ENCODE assay signal across 8 mouse cellular contexts in the genomic region with DNA sequence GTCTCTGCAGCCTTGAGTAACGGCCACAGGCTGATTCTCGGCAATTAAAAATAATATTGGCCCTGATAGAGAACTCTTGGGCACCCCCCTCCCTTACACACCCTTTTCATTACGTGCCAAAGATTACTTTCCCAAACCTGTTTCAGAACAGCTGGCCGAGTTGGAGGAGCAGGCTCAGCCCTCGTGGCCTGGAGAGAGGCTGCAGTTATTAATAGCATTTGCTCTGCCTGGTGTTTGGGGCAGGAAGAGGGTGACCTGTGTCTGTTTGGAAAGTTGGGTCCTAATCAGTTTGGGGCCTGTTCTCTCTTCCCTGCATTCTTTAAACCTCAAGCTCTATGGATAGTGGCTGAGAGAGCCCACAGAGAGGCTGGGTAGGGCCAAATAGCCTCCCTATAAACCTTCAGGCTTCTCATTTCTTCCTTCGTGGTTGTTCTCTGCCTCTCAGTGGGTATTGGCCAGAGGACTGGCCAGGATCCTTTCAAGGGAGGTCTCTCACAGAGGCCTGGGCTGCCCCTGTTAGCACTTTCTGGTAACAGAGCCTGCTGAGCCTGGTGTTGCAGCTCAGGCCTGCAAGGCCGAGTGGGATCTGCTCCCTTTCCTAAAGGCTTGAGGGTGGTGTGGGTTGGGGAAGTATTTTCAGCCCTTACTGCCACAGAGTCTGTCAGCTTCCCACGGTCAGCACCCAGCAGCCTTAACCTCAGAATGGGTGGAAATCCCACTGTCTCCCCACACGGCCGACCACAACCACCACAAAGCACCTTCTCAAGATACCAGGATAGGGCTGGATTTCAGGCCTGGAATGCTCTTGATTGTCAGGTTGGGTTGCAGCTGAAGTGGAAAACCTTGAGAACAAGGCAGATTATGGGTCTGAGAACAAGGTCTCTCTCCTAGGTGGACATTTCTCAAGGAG.
DNase-seq lines count a peak whose midpoint lies in the region; ATAC-seq lines count a peak whose summit lies in the region.

No protein-coding gene starts in this region.

- peak overlapping the region; percentile 50; the same call in 1 of the 2 replicates for H3K27ac ChIP-seq in forebrain, embryonic 11.5 days (ENCODE audit: low read depth, low read length)
- peak overlapping the region; percentile 90 for H3K27ac ChIP-seq in limb, embryonic 12.5 days
- H3K27ac ChIP-seq in neural tube, embryonic 15.5 days (replicated peaks), result peak overlapping the region; percentile 67

- 70% methylated on average over 10 of the region's 10 CpGs for WGBS in forebrain, embryonic 11.5 days
- 29% methylated on average over 10 of the region's 10 CpGs for WGBS in limb, embryonic 12.5 days
- 67% methylated on average over 10 of the region's 10 CpGs for WGBS in neural tube, embryonic 15.5 days

- no peak overlapping the region for H3K4me3 ChIP-seq in forebrain, embryonic 11.5 days (ENCODE audit: low read depth, low read length)
- no peak overlapping the region for H3K4me3 ChIP-seq in limb, embryonic 12.5 days (replicated peaks)
- H3K4me3 ChIP-seq in neural tube, embryonic 15.5 days (replicated peaks), result no peak overlapping the region

- no peak for ATAC-seq in forebrain, embryonic 11.5 days (replicated peaks; ENCODE audit: low FRiP score)
- ATAC-seq in limb, embryonic 12.5 days (ENCODE audit: insufficient number of reproducible peaks, insufficient read depth, low FRiP score, low TSS enrichment, low read depth), result peak; percentile 73; the same call in 1 of the 2 replicates
- no peak for ATAC-seq in neural tube, embryonic 15.5 days (ENCODE audit: low FRiP score)

- H3K4me2 ChIP-seq in forebrain, embryonic 11.5 days (ENCODE audit: low read depth, low read length, severe bottlenecking), result no peak overlapping the region
- no peak overlapping the region for H3K4me2 ChIP-seq in limb, embryonic 12.5 days
- H3K4me2 ChIP-seq in neural tube, embryonic 15.5 days, result no peak overlapping the region

- no peaks in the 10 kb centered on the region for H3K27me3 ChIP-seq in forebrain, embryonic 11.5 days (ENCODE audit: control insufficient read depth, insufficient read depth, low read length)
- no peaks in the 10 kb centered on the region for H3K27me3 ChIP-seq in limb, embryonic 12.5 days
- no peaks in the 10 kb centered on the region for H3K27me3 ChIP-seq in neural tube, embryonic 15.5 days (replicated peaks)

- no peaks in the 10 kb centered on the region for H3K36me3 ChIP-seq in forebrain, embryonic 11.5 days (ENCODE audit: control insufficient read depth, insufficient read depth, low read length)
- no peaks in the 10 kb centered on the region for H3K36me3 ChIP-seq in limb, embryonic 12.5 days
- H3K36me3 ChIP-seq in neural tube, embryonic 15.5 days, result no peaks in the 10 kb centered on the region

- no peaks in the 10 kb centered on the region for H3K9me3 ChIP-seq in forebrain, embryonic 11.5 days (ENCODE audit: control insufficient read depth, low read length)
- no peaks in the 10 kb centered on the region for H3K9me3 ChIP-seq in limb, embryonic 12.5 days
- H3K9me3 ChIP-seq in neural tube, embryonic 15.5 days (replicated peaks), result no peaks in the 10 kb centered on the region

- peak overlapping the region; percentile 20; the same call in 1 of the 2 replicates for H3K9ac ChIP-seq in forebrain, embryonic 11.5 days (ENCODE audit: low read length)
- no peak overlapping the region for H3K9ac ChIP-seq in limb, embryonic 12.5 days (replicated peaks)
- no peak overlapping the region for H3K9ac ChIP-seq in neural tube, embryonic 15.5 days (replicated peaks)

- H3K4me1 ChIP-seq in forebrain, embryonic 11.5 days (replicated peaks; ENCODE audit: control insufficient read depth, insufficient read depth, low read length), result peaks cover 16% of the 10 kb centered on the region
- peaks cover 55% of the 10 kb centered on the region for H3K4me1 ChIP-seq in limb, embryonic 12.5 days (replicated peaks)
- H3K4me1 ChIP-seq in neural tube, embryonic 15.5 days, result peaks cover 18% of the 10 kb centered on the region

- intact Hi-C loops in heart, postnatal 25 days (cut with DNase I), result loop anchor here (2.0 to 5.0 kb wide), 3 partner anchors 19 to 206 kb away; a partner anchor contains a TSS

- DNase-seq in adrenal gland, adult 2 months, result peak; percentile 67
- no peak for DNase-seq in adrenal gland, postnatal 4 days (ENCODE audit: low spot score in 2 of 2)
- DNase-seq in forebrain, embryonic 11.5 days (ENCODE audit: low spot score), result no peak
- DNase-seq in heart, postnatal 25 days (ENCODE audit: low spot score), result peak; percentile 70
- no peak for DNase-seq in left cerebral cortex, adult 9 months (ENCODE audit: low spot score in 2 of 2)
- no peak for DNase-seq in thymus, postnatal 4 days

Comparison
In these comparisons a context has a peak if more than half of its experiments do, and no peak if none do; other contexts are left out.
1. DNase-seq: peak in adrenal gland, adult 2 months (single experiment) and heart, postnatal 25 days (single experiment); none in adrenal gland, postnatal 4 days (0 of 2), forebrain, embryonic 11.5 days (single experiment), left cerebral cortex, adult 9 months (0 of 2) and thymus, postnatal 4 days (single experiment).
2. Peak in every context shown above with its lines, with median percentiles within 50 percentile points of each other: H3K27ac ChIP-seq.